Mouse (Mus musculus) stomach, embryonic 14.5 days (tissue): ENCODE measurements around the gene Wdfy4. TPM values are rescaled to one million over a fixed set of nuclear protein-coding genes. Genes with fewer than 3 reads are reported as not detected.

Source experiments
- ATAC-seq: fragments of 200-750 bp; cut with Nextera tagmentation; 2 replicates; pipeline ENCODE4 v1.8.0; 2017; ENCODE audit warnings: low read depth, moderate TSS enrichment; ENCODE audit not compliant: insufficient number of reproducible peaks, insufficient read depth, low FRiP score
- H3K27ac ChIP-seq: fragments of 300-500 bp; sonication (generic); 2 replicates; pipeline ENCODE4 v1.5.1; 2014; ENCODE audit warnings: mild to moderate bottlenecking, low read length, moderate library complexity, mixed read lengths
- H3K27me3 ChIP-seq: fragments of 300-500 bp; sonication (generic); 2 replicates; pipeline ENCODE4 v1.6.1; 2014; ENCODE audit warnings: low read length, control low read depth, mixed read lengths; ENCODE audit not compliant: control insufficient read depth, insufficient read depth
- H3K36me3 ChIP-seq: fragments of 300-500 bp; sonication (generic); 2 replicates; pipeline ENCODE4 v1.6.1; 2014; ENCODE audit warnings: mild to moderate bottlenecking, control low read depth, low read length, moderate library complexity, mixed read lengths; ENCODE audit not compliant: control insufficient read depth, insufficient read depth
- H3K4me1 ChIP-seq: fragments of 300-500 bp; sonication (generic); 2 replicates; pipeline ENCODE4 v1.6.1; 2014; ENCODE audit warnings: low read length, control low read depth, mixed read lengths; ENCODE audit not compliant: control insufficient read depth, insufficient read depth
- H3K4me2 ChIP-seq: fragments of 300-500 bp; sonication (generic); replicated peaks from 2 replicates; pipeline ENCODE4 v1.6.1; 2014; ENCODE audit warnings: low read depth, low read length, control low read depth
- H3K4me3 ChIP-seq: fragments of 300-500 bp; sonication (generic); 2 replicates; pipeline ENCODE4 v1.5.1; 2014; ENCODE audit warnings: low read depth, low read length, control low read depth
- H3K9ac ChIP-seq: fragments of 300-500 bp; sonication (generic); replicated peaks from 2 replicates; pipeline ENCODE4 v1.6.1; 2014; ENCODE audit warnings: low read depth, mild to moderate bottlenecking, control low read depth, low read length, moderate library complexity, mixed read lengths
- H3K9me3 ChIP-seq: fragments of 300-500 bp; sonication (generic); 2 replicates; pipeline ENCODE4 v1.6.1; 2016; ENCODE audit warnings: low read depth, low read length, control low read depth; ENCODE audit not compliant: control insufficient read depth
- WGBS: fragments of 180-500 bp; shearing (Covaris S2); extraction: QIAGEN DNeasy Blood & Tissue Kit; methylation state at CpG from one replicate; pipeline ENCODE4 v1.1.7; 2014; 5-methylcytosine and 5-hydroxymethylcytosine counted together
- polyA plus RNA-seq: library from polyadenylated mRNA; unstranded; fragments of >200 nt; fragmentation: Nextera tagmentation; extraction: Ambion mirVana; gene quantifications from 2 replicates; pipeline ENCODE4 v1.2.1, GENCODE M21; 2014

Wdfy4 gene
- polyA plus RNA-seq, 1 experiment from 2014 or later, result 0.30 TPM

GRCm38 (mm10) chr14:33202885-33203284 is 17.6 kb upstream of the Wdfy4 start:
- Histone ChIP-seq H3K4me1 (no peaks in the 10 kb centered on the region), H3K4me3 (no peak overlapping the region), H3K36me3 (no peaks in the 10 kb centered on the region), H3K27me3 (no peaks in the 10 kb centered on the region), H3K4me2 (no peak overlapping the region), H3K9me3 (no peaks in the 10 kb centered on the region), H3K9ac (no peak overlapping the region), H3K27ac (no peak overlapping the region)
- ATAC-seq, result no peak
- 79% methylated on average over 6 of the region's 6 CpGs for WGBS

GRCm38 (mm10) chr14:33202161-33202560 is 16.9 kb upstream of the Wdfy4 start:
- 74% methylated on average over 4 of the region's 4 CpGs for WGBS
- ATAC-seq, result no peak
- Histone ChIP-seq H3K4me3 (no peak overlapping the region), H3K27ac (no peak overlapping the region), H3K36me3 (no peaks in the 10 kb centered on the region), H3K4me1 (no peaks in the 10 kb centered on the region), H3K9me3 (no peaks in the 10 kb centered on the region), H3K27me3 (no peaks in the 10 kb centered on the region), H3K4me2 (no peak overlapping the region), H3K9ac (no peak overlapping the region)

- Histone ChIP-seq H3K36me3 (no peaks in the 10 kb centered on the region), H3K4me1 (no peaks in the 10 kb centered on the region), H3K27me3 (no peaks in the 10 kb centered on the region), H3K27ac (no peak overlapping the region), H3K9ac (no peak overlapping the region), H3K4me2 (no peak overlapping the region), H3K4me3 (no peak overlapping the region), H3K9me3 (no peaks in the 10 kb centered on the region)
- 77% methylated on average over 3 of the region's 3 CpGs for WGBS
- ATAC-seq, result no peak
These were observed 8.9 kb upstream of the Wdfy4 start for GRCm38 (mm10) chr14:33194241-33194640.

- no peak for ATAC-seq
- no peaks in the 10 kb centered on the region for H3K4me1 ChIP-seq
- H3K27ac ChIP-seq, result no peak overlapping the region
- H3K27me3 ChIP-seq, result no peaks in the 10 kb centered on the region
- H3K4me2 ChIP-seq, result no peak overlapping the region
- no peak overlapping the region for H3K9ac ChIP-seq
- no peaks in the 10 kb centered on the region for H3K36me3 ChIP-seq
- no peaks in the 10 kb centered on the region for H3K9me3 ChIP-seq
- no peak overlapping the region for H3K4me3 ChIP-seq
These were observed 8.5 kb upstream of the Wdfy4 start for GRCm38 (mm10) chr14:33193762-33194161.

DNA sequence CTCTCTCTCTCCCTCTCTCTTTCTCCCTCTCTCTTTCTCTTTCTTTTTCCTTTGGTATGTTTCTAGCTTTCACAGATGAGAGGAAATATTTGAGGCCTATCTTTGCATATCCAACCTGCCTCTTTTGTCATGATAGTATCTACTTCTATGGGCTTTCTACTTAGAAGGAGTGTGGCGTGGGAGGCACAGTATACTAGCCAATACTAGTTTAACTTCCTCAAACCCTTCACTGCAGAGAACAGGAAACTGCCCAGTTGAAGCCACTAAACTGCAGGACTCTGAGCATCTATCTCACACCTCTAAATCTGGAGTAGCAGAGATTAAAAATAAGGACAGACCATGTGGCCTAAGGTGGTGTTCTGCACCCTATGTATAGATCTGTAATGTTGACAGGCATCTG is 5.3 kb upstream of the Wdfy4 start:
- Histone ChIP-seq H3K27me3 (no peaks in the 10 kb centered on the region), H3K4me3 (no peak overlapping the region), H3K9me3 (no peaks in the 10 kb centered on the region), H3K4me1 (no peaks in the 10 kb centered on the region), H3K27ac (no peak overlapping the region), H3K36me3 (no peaks in the 10 kb centered on the region), H3K4me2 (no peak overlapping the region), H3K9ac (no peak overlapping the region)
- WGBS, result 75% methylated on average over 1 of the region's 1 CpGs
- ATAC-seq, result no peak

GRCm38 (mm10) chr14:33189849-33190423 is 4.6 kb upstream of the Wdfy4 start:
- H3K4me2 ChIP-seq, result no peak overlapping the region
- H3K36me3 ChIP-seq, result no peaks in the 10 kb centered on the region
- H3K27ac ChIP-seq, result no peak overlapping the region
- ATAC-seq, result no peak
- H3K9ac ChIP-seq, result no peak overlapping the region
- no peaks in the 10 kb centered on the region for H3K4me1 ChIP-seq
- no peaks in the 10 kb centered on the region for H3K9me3 ChIP-seq
- WGBS, result 94% methylated on average over 21 of the region's 21 CpGs
- H3K4me3 ChIP-seq, result no peak overlapping the region
- no peaks in the 10 kb centered on the region for H3K27me3 ChIP-seq

- Histone ChIP-seq H3K4me1 (no peaks in the 10 kb centered on the region), H3K9me3 (no peaks in the 10 kb centered on the region), H3K9ac (no peak overlapping the region), H3K27ac (no peak overlapping the region), H3K4me3 (no peak overlapping the region), H3K27me3 (no peaks in the 10 kb centered on the region), H3K36me3 (no peaks in the 10 kb centered on the region), H3K4me2 (no peak overlapping the region)
- 80% methylated on average over 10 of the region's 10 CpGs for WGBS
- ATAC-seq, result no peak
These were observed 3.9 kb upstream of the Wdfy4 start for GRCm38 (mm10) chr14:33189230-33189629.

DNA sequence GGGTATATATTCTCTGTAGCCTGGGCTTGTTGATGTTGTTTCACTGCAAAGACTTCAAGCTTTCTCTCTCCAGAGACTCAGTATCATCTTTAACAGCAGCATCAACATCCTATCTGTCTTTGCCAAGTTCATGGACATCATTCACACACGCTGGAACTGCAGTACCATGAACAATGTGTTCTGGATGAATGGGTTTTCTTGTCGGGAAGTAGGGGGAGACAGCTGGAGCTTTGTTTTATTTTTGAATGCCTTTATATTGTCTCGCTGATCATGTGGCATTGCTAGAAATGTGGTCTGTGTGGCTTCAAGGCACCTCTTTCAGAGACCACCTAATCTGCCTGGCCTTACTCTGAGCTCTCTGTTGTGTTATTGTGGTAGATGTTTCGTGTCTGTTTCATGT is 1.9 kb upstream of the Wdfy4 start:
- H3K9me3 ChIP-seq, result no peaks in the 10 kb centered on the region
- H3K4me2 ChIP-seq, result no peak overlapping the region
- no peaks in the 10 kb centered on the region for H3K27me3 ChIP-seq
- no peaks in the 10 kb centered on the region for H3K36me3 ChIP-seq
- no peak for ATAC-seq
- no peaks in the 10 kb centered on the region for H3K4me1 ChIP-seq
- 40% methylated on average over 4 of the region's 4 CpGs for WGBS
- no peak overlapping the region for H3K4me3 ChIP-seq
- no peak overlapping the region for H3K27ac ChIP-seq
- H3K9ac ChIP-seq, result no peak overlapping the region

DNA sequence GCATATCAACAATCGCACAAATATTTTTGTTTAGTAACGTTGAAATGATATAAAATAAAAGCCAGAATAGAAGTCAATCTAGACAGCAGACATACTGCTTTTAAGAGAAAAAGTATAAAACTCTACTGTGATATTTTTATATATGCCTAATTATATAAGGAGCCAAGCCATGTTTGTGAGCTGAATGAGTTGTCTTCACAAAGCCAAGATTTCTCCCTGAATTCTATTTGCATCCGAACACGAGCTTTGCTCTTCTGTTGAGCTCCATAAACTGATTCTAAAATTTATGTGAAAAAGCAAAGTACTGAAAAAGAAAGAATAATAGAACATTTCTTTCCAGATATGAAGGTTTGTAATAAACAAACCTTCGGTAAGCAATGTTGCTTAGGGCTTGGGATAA is 5.2 kb downstream of the Wdfy4 start:
- Histone ChIP-seq H3K9ac (no peak overlapping the region), H3K9me3 (no peaks in the 10 kb centered on the region), H3K27ac (no peak overlapping the region), H3K4me3 (no peak overlapping the region), H3K27me3 (no peaks in the 10 kb centered on the region), H3K4me2 (no peak overlapping the region), H3K36me3 (no peaks in the 10 kb centered on the region), H3K4me1 (no peaks in the 10 kb centered on the region)
- 87% methylated on average over 5 of the region's 5 CpGs for WGBS
- no peak for ATAC-seq
